Mouse (Mus musculus) kidney, postnatal 0 days (tissue): ENCODE measurements at regions not wholly inside any gene's neighbourhood (a gene's known extent, or its start where the extent isn't known, plus 50 kb on each side); places are given as distances from the start of the nearest gene placed in this dataset.

Experiments used
- ATAC-seq: fragments of 200-750 bp; cut with Nextera tagmentation; replicated peaks from 2 replicates; pipeline ENCODE4 v1.8.0; 2017; ENCODE audit warnings: low read depth, moderate number of reproducible peaks, moderate TSS enrichment, moderate library complexity; ENCODE audit not compliant: low FRiP score
- DNase-seq: peaks from one replicate; pipeline ENCODE4 v3.0.0-alpha.2; 2016; ENCODE audit warnings: low spot score
- H3K27ac ChIP-seq: fragments of 300-500 bp; sonication (generic); 2 replicates; pipeline ENCODE4 v1.5.1; 2014; ENCODE audit warnings: mild to moderate bottlenecking
- H3K27me3 ChIP-seq: fragments of 300-500 bp; sonication (generic); 2 replicates; pipeline ENCODE4 v1.6.1; 2014; ENCODE audit warnings: low read length, mixed read lengths; ENCODE audit not compliant: insufficient read depth
- H3K36me3 ChIP-seq: fragments of 300-500 bp; sonication (generic); 2 replicates; pipeline ENCODE4 v1.6.1; 2014; ENCODE audit warnings: low read length, mixed read lengths; ENCODE audit not compliant: insufficient read depth
- H3K4me1 ChIP-seq: fragments of 300-500 bp; sonication (generic); replicated peaks from 2 replicates; pipeline ENCODE4 v1.6.1; 2014; ENCODE audit warnings: antibody characterized with exemption, low read length, mixed read lengths; ENCODE audit not compliant: insufficient read depth
- H3K4me2 ChIP-seq: fragments of 300-500 bp; sonication (generic); 2 replicates; pipeline ENCODE4 v1.6.1; 2014; ENCODE audit warnings: mild to moderate bottlenecking, low read length, moderate library complexity, mixed read lengths
- H3K4me3 ChIP-seq: fragments of 300-500 bp; sonication (generic); replicated peaks from 2 replicates; pipeline ENCODE4 v1.5.1; 2014; ENCODE audit warnings: low read depth, low read length
- H3K9ac ChIP-seq: fragments of 300-500 bp; sonication (generic); 2 replicates; pipeline ENCODE4 v1.6.1; 2014; ENCODE audit warnings: low read depth, low read length
- H3K9me3 ChIP-seq: fragments of 300-500 bp; sonication (generic); replicated peaks from 2 replicates; pipeline ENCODE4 v1.6.1; 2016; ENCODE audit warnings: low read length, inconsistent platforms, mixed read lengths
- CTCF ChIP-seq: IDR thresholded peaks from 2 replicates; pipeline ENCODE4 v1.5.1; 2016; ENCODE audit warnings: antibody characterized with exemption, low read depth, mild to moderate bottlenecking, moderate library complexity
- WGBS: fragments of 180-500 bp; shearing (Covaris S2); extraction: QIAGEN DNeasy Blood & Tissue Kit; methylation state at CpG from one replicate; pipeline ENCODE4 v1.1.7; 2014; 5-methylcytosine and 5-hydroxymethylcytosine counted together

DNA sequence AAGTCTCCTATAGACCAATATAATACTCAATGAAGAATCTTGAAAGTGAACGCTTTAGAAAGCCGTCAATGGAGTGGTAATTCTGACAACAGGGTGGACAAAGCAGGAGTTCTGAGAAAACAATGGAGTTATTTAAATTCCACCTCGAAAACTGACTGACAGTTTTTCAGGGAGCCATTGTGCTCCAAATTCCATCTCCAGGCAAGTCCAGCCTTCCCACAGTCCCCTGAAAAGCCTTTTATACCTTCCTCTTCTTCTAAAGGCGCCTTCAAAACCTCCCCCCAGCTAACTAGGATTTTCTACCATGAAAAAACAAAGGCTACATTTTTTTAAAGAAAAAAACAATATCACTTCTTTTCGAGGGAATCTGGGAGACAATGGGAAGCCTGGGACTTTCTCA is 588.0 kb upstream of the Pou3f3 start:
- DNase-seq (no peak), ATAC-seq (no peak)
- 62% methylated on average over 5 of the region's 5 CpGs for WGBS
- no peaks in the 10 kb centered on the region for H3K27me3 ChIP-seq
- H3K9ac ChIP-seq: no peak overlapping the region
- H3K27ac ChIP-seq: no peak overlapping the region
- no peaks in the 10 kb centered on the region for H3K9me3 ChIP-seq
- H3K4me2 ChIP-seq: no peak overlapping the region
- TF ChIP-seq CTCF: no peak
- H3K36me3 ChIP-seq: no peaks in the 10 kb centered on the region
- H3K4me1 ChIP-seq: no peaks in the 10 kb centered on the region
- H3K4me3 ChIP-seq: no peak overlapping the region

DNA sequence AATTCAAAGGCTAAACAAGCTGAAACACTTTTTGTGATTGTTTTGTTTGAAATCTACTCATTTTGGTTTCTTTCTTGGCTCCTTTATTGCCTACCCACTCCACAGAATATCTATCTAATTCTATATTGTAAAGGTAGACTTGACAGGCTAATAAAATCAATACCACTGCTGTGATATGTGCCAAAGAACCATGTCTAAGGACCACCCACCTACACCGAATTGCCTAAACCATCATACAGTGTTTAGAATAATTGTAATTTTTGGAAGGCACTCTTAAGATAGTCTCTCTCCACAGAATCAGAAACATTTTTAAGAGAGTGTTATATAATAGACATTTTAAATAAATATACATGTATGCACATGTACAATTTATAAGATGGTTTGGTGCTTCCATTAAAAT is 587.6 kb upstream of the Pou3f3 start:
- WGBS: 89% methylated on average over 1 of the region's 1 CpGs
- DNase-seq: no peak
- TF ChIP-seq CTCF: no peak
- Histone ChIP-seq H3K4me3 (no peak overlapping the region), H3K9me3 (no peaks in the 10 kb centered on the region), H3K4me1 (no peaks in the 10 kb centered on the region), H3K9ac (no peak overlapping the region), H3K27me3 (no peaks in the 10 kb centered on the region), H3K36me3 (no peaks in the 10 kb centered on the region), H3K27ac (no peak overlapping the region), H3K4me2 (no peak overlapping the region)
- ATAC-seq: no peak

DNA sequence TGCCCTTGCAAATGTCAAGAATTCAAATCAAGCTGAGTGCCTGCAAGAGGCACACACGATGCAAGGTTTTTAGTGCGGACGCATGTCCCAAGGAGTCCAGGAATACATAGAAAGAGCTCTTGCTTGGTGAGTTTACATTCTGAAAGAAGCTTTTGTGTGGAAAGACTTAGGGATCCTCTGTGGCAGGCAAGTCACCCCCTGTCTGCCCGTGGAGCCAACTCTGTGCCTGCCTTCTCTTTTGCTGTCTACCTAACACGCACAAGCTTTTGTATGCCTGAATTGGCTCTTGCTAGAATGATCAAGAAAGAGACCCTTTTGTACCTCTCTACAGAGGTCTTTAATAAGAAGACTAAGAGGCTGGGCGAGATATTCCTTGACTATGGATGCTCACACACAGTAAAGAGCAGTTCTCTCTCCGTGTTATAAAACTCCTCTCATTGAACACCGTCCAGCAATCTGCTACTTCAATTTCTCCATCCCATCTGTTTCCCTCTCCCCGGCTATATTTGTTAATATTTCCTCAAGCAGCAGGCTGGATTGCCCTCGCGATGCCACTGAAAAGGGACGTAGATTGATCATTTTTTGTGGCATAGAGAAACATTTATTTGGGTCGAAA is 543.3 kb upstream of the Pou3f3 start:
- Histone ChIP-seq H3K9ac (no peak overlapping the region), H3K4me3 (no peak overlapping the region), H3K36me3 (no peaks in the 10 kb centered on the region), H3K9me3 (no peaks in the 10 kb centered on the region), H3K27ac (no peak overlapping the region), H3K4me2 (no peak overlapping the region), H3K4me1 (no peaks in the 10 kb centered on the region), H3K27me3 (no peaks in the 10 kb centered on the region)
- TF ChIP-seq CTCF: no peak
- DNase-seq (no peak), ATAC-seq (no peak)
- WGBS: 88% methylated on average over 13 of the region's 13 CpGs

DNA sequence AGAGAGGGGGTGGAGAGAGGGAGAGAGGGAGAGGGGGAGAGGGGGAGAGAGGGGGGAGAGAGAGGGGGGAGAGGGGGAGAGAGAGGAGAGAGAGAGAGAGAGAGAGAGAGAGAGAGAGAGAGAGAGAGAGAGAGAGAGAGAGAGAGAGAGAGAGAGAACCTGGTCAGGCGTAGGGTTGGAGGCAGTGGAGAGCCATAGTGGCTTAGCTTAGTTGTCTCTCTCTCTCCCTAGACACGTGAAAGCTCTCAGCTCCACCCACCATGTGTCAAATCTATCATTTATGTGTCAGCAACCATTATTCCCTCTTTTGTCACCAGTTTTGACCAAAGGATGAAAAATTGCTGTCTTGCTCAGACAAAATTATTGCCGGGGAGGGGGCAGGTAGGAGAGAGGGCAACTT is 542.7 kb upstream of the Pou3f3 start:
- Histone ChIP-seq H3K4me2 (no peak overlapping the region), H3K27me3 (no peaks in the 10 kb centered on the region), H3K4me1 (no peaks in the 10 kb centered on the region), H3K4me3 (no peak overlapping the region), H3K9me3 (no peaks in the 10 kb centered on the region), H3K36me3 (no peaks in the 10 kb centered on the region), H3K27ac (no peak overlapping the region), H3K9ac (no peak overlapping the region)
- ATAC-seq: no peak
- 50% methylated on average over 3 of the region's 3 CpGs for WGBS
- TF ChIP-seq CTCF: no peak
- DNase-seq: no peak

DNA sequence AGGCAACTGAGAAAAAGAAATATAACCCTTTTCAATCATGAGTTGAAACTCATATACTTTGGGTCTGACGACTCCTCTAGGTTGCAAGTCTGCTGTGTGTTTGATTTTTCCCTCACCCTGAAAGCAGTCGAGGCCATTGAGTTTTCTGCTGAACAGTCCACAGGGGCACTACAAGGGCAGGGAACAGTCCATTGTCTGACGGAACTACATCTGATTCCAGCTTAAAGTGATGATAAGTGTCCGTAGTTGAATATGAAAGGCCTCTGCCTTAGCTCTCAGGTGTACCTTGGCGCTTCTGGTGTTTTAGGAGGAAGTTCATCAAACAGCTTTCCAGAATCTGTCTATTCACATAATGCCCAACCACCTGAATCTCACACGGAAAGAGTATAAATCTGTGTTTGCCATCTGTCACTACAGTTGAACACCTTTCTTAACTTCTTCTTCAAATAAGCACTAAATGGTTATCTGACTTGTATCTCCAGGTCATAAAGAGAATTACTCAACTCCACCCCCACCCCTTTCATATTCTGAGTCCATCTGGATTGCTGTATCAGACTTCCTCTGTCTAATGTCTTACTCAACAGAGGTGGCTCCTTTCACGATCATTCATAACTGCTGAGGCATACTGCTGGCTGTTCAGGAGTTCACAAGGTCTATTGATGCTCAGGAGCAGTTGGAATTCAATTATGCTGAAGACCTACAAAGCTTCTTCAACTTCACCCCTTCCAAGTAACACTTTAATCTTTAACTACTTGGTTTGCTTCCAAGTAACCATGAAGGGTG is 527.6 kb upstream of the Pou3f3 start:
- Histone ChIP-seq H3K4me3 (no peak overlapping the region), H3K9me3 (no peaks in the 10 kb centered on the region), H3K36me3 (no peaks in the 10 kb centered on the region), H3K4me1 (no peaks in the 10 kb centered on the region), H3K4me2 (no peak overlapping the region), H3K9ac (no peak overlapping the region), H3K27ac (no peak overlapping the region), H3K27me3 (no peaks in the 10 kb centered on the region)
- no peak for TF ChIP-seq CTCF
- DNase-seq (no peak), ATAC-seq (no peak)
- WGBS: 79% methylated on average over 7 of the region's 7 CpGs

DNA sequence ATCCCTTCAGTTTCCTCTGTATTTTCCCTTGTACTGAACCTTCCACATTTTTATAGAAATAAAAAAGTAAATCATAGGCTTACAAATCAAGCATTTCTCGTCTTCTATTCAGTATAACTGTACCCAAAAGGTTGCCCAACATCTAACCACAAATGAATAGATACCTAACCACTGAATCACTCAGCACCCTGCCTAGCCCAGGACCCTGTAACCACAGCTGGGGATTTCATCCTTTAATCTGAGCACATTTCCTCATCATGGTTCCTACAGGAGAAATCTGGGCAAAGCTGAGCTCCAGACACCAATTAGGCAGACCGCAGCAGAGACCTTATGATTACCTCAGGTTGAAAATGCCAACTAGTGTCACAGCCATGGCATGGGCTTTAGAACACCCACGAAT is 526.1 kb upstream of the Pou3f3 start:
- no peak for TF ChIP-seq CTCF
- 87% methylated on average over 3 of the region's 3 CpGs for WGBS
- Histone ChIP-seq H3K4me3 (no peak overlapping the region), H3K9ac (no peak overlapping the region), H3K27ac (no peak overlapping the region), H3K9me3 (no peaks in the 10 kb centered on the region), H3K27me3 (no peaks in the 10 kb centered on the region), H3K36me3 (no peaks in the 10 kb centered on the region), H3K4me2 (no peak overlapping the region), H3K4me1 (no peaks in the 10 kb centered on the region)
- ATAC-seq (no peak), DNase-seq (no peak)
